1 mouse cellular context compared by ENCODE assay signal in the genomic region with DNA sequence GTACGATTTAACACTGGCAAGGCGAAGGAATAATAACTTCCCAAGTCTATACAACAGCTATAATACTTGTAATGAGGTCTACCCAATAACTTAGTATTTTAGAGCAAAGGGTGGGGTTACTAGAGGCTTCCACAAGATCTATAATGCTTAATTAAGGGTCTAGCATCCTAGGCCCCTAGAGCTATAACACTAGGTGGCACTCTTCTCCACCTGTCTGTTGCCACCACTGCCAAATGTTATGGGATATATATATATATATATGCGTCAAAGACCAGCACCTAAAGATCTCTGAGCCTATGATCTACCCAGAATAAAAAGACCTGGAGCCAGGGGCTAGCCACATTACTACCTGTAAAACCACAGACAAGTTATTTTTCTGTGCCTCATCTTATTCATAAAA.
TF ChIP-seq lines count a peak whose summit lies in the region.

No protein-coding gene starts in this region.

TF ChIP-seq in CH12.LX, 34 proteins besides CTCF, POLR2A, EP300 and RAD21 (continued from another document):
- TF ChIP-seq RCOR1 (conservative IDR thresholded peaks at IDR 0.05; ENCODE audit: low read depth, low read length) = no peak
